Mouse (Mus musculus) embryonic fibroblast, embryonic 13.5 days (primary cell): ENCODE measurements at regions not wholly inside any gene's neighbourhood (a gene's known extent, or its start where the extent isn't known, plus 50 kb on each side); places are given as distances from the start of the nearest gene placed in this dataset.

ENCODE experiments used
- CTCF ChIP-seq: IDR thresholded peaks from 2 replicates; pipeline ENCODE4 v1.5.1; 2011; ENCODE audit warnings: mild to moderate bottlenecking, control low read depth, low read length, moderate library complexity, borderline replicate concordance; ENCODE audit not compliant: insufficient read depth
- POLR2A ChIP-seq: IDR thresholded peaks from 2 replicates; pipeline ENCODE4 v1.6.1; 2011; ENCODE audit warnings: low read depth, mild to moderate bottlenecking, control low read depth, low read length, moderate library complexity

DNA sequence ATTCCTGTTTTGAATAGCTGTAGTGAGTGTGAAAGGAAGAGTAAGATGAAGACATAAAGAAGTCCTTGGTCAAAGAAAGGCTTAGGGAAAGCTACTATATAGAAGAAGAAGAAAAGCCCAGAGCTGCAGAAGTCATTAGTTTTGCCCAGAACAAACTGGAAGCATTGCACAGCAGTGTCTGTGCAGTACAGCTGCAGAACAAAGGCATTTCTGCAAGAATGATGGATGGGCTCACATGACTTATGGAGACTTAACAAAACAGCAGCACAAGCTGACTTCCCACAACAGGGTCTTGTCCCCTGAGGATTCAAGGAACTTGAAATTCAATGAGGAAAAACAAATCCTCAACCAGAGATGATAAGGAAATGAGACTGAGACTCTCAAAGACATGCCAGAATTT, 381.7 kb downstream of the AW209491 start:
- TF ChIP-seq CTCF (no peak), POLR2A (no peak)
